Mouse (Mus musculus) adrenal gland, adult 8-10 months (tissue): ENCODE measurements around the gene Pprc1. TPM values are rescaled to one million over a fixed set of nuclear protein-coding genes. Genes with fewer than 3 reads are reported as not detected.
A peak's percentile ranks its signal among the peaks of the same experiment; 100 is the strongest.

Experiments used
- DNase-seq: peaks from one replicate; pipeline ENCODE4 v3.0.0; 2022
- total RNA-seq, 4 experiments: library from RNA; stranded (reverse); gene quantifications; 2 replicates each; pipeline ENCODE4 v1.2.4; 2022

The Pprc1 gene
- total RNA-seq, 4 experiments from 2014 or later, result 27.8 to 37.8 (median 34.3) TPM

DNA sequence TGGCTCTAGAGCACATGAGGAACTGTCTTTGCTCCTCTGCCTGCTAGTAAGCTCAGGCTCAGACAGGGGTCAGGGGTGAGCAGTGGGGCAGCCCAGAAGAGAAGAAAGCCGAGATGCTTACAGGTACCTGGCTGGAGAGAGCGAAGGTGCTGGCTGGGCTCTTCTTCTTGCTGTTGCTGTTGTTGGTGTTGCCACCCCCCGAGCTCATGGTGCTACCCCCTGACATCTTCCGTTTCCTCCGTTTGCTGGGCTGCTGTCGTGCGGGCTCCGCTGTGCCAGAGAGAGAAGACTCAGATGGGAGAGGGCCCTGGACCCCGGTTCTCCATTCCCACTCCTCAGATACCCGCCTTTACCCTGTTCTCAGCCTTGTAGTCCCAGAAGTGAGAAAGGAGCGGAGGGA lies 10.8 kb upstream of the Pprc1 start:
- no peak for DNase-seq

DNA sequence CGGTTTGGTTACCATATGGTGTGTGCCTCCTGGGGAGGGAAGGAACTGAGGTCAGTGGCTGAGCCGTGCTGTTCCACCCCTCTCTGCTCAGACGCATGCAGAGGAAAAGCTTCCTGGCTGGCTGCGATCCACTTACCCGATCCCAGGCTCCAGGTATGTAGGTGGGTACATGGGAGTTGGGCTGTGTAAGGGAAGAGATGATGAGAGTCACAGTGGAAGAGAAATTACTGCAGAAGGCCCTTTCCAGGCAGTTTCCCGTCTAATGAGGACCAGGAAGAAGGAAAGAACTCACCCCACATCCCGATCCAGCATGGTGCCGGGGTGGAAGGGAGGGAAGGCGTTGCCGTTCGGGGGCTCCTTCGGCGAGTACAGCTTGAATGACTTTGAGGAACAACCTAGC lies 8.7 kb upstream of the Pprc1 start:
- DNase-seq, result no peak

DNA sequence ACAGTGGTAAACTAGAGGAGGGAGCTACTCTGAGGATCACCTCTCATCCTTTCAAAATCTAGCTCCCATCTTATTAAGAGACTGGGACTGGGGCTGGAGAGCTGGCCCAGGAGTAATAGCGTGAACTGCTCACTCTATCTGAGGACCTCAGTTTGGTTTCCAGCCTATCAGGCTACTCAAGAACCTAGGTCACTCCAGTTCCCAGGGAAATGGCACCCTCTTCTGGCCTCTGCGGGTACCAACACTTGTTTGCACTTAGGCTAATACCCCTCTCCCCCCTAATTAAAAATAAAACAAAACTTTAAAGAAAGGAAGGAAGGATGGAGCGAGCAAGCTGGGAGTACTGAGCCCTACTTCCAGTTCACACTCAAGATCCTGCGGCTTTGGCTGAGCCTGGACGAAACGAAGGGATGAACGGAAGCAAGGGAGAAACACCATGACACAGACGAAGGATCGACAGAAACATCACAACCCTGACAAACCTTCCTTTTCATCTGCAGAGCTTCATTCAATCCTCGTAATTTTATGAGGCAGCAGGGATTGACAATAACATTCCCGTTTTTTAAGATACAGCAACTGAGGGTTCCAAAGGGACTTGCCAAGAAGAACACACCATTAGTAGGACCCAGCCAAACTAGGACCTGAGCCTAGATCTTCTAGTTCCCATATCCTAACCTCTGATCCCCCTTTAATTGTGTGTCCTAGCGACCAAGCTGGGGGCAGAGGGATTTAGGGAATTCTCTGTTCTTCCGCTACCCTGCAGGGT lies 8.0 kb upstream of the Pprc1 start:
- no peak for DNase-seq

DNA sequence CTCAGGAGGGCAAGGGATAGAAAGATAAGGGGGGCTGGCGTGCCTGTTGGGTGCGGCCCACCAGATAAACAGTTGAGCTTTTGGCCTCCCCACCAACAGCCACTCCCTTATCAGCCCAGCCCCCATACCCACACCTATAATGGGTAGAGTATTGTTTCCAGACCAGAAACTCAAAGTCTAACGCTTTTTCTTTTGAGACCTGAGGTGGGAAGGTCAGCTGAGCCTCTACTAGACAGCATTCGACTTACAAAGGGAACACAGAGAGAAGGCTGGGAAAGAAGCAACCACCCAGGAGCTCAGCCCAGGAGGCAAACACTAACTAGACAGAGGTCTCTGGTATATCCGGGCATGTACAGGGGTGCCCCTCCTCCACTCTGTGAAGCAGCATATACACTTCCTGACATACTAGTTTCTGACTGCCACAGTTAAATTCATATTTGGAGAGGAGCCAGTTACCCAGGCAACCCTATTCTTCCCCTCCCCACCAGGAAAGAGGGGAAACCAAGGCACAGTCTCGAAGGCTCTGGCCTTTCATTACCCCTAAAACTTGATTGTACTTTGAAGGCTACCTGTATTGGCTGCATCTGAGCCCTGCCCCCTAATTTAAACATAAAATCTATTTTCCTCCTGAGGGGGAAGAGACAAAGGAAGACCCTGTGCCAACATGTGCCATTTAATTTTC lies 7.3 kb upstream of the Pprc1 start:
- DNase-seq, result no peak

DNA sequence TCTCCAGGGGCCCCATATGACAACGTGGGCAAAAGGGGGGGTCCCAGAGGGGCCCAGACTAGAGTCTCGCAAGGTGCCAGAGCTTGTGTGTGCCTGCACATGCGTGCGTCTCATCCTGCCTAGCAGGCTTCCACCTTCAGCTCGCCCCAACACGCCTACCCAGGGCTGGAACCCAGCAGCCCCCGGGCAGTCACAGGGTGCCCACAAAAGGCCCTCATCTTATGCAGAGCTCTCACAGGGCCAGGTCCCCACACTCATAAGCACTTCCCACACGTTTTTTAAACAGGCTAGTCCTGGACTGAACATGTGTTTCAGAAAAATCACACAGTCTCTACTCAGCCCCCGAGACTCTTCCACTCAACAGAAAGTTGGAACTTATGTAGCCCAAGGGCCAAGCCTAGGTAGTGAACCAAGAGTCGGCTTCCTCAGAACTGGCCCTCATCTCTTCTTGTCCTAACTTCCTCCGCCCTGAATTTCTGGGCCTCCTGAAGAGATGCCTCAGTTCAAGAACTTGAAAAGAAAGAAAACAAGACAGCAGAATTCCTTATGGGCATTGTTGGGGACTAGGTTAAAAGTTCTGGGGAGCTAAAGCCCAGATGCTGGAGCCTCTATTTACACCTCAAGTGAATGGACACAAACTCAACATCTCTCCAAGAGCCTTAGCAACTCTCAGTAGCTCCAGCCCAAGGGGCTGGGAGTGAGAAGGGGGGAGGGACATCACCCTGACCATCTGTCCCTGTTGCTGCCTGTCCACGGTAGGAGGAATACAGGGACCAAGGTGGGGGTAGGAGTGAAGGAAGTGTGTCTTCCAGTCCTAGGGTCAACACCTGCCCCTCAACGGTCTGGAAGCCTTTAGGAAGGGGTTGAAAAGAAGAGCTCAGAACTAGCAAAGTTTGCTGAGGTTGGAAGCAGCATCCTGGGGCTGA lies 6.5 kb upstream of the Pprc1 start:
- DNase-seq, result no peak

DNA sequence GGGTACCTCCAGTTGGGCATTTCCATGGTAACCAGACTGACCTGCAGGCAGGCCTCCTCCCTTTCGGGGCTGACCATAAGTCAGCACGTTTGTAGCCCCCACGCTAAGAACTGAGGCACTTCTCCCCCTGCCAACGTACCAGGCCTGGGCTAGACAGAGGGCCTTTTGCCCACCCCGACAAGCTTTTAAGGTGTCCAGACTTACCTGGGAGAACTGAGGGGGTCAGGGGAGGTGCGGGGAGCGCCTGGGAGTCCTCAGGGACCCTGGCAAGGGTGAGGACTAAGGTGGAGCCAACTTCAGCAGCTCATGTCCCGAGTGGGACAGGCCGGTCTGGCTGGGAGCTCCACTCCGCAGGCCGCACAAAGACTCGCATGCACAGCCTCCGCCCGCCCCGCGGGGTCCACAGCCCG lies 5.8 kb upstream of the Pprc1 start:
- no peak for DNase-seq

DNA sequence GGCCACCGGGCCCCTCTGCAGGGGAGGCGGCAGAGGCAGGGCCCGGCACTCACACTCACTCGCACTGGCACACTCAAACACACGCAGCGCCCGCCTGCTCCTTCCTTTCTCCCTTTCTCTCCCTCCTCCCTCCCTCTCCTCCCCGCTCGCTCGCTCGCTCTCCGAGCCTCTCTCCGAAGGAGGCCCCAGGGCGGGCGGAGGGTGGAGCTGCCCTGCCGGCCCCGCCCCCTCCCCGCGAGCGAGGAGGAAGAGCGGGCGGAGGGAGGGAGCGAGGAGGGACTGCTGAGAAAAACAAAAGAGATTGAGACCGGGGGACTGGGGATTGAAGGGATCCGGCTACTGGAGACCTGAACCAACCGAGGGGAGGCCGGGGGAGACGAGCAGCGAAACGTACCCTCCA lies 5.2 kb upstream of the Pprc1 start:
- peak; percentile 78 for DNase-seq

DNA sequence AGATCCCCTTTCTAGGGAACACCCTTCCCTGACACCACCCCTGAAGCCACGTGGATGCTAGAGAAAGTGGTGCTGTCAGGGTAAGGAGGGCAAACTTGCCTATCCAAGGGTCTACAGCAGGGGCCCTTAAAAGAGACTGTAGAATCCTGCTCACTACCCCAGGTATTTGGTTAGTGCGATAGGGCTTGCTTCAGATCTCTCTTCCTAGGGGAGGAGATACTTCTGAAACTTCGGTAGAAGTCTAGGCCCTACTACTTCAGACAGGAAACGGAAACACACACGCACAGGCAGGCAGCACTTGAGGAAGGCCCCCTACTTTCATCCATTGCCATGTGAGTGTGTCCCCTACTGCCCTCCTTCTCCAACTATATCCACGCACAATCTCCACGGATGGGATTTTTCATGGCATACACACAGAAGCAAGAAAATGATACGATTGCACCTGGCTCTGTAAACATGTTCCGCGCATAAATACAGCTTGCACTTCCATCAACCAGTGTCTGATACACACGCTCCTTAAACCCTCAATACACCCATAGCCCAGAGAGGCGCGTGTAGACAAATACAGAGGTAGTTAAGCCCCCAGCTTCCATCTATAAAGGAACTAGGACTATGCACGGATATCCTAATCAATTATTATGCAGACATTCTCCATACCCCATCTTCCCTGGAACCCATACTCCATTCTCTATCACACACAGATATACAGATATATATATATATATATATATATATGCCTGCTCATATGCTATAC lies 4.4 kb upstream of the Pprc1 start:
- DNase-seq, result no peak

DNA sequence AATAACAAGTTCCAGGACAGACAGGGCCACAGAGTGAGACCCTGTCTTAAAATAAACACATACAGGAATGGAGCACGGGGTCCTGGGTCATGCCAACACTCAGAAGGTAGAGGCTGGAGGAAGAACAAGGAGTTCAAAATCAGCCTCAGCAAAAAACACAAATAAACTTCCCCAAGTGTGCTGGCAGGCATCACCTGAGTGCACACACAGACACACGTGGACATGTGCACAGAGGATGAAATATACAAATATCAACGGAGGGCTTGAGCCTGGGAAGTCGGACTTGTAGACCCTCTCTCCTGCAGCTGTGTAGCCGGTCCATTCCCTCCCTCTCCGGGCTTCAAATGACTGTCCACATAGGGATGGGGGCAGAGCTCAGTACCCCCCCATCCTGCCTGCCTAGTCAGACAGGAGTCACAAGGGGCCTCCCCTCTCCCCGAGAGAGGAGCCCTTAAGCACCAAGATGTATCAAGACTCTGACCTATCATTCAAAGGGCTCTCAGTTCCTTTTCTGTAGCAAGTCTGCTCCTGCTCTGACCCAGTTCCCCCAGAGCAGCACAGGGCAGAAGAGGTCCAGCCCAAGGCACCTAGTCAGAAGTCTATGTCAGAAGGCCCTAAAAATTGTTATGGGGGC lies 3.3 kb upstream of the Pprc1 start:
- no peak for DNase-seq

DNA sequence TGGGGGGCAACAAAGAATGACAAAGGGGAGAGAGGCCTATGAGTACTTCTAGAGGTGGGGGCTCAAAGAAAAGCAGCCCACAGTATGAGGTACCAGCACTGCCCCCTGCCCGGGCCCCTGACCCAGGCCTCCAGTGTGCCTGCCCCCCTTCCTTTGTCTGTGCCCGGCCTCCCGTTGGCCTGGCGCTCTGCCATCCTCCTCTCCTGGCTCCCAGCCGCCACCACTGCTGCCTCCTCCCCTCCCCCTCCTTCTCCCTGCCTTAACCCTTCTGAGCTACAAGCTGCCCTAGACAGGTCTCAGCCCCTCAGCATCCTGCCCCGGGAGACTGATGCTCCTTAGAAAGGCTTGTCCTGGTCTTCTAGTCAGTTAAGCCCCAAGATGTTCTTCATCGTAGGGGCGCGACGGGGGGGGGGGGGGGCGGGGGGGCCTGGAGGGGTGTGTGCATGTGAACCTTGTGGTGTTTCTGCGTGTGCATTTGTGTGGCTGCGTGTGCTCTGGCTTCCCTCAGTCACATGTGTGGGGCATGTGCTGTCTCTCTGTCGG lies 2.7 kb upstream of the Pprc1 start:
- peak; percentile 85 for DNase-seq

DNA sequence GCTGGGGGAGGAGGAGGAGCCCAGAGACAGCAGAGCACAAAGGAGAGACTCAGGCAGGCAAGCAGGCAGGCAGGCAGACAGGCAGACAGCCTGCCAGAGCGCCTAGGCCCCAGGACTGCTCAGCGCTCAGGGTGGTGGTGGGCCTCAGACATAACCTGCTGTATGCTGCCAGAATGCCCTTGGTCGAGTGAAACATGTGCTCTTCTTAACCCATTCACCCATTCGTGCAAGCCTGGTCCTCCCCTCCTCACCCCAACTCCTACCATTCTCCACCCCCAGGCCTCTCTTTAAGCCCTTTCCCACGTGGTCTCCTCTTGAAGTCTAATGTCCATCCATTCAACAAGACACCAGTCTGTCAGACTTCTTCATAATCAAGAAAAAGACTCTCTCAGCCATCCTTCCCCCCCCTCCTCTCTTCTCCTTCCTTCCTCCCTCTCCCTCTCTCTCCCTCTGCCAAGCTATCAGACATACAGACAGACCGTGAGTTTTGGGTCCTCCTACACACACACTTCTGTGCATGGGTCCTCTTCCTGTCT lies 2.1 kb upstream of the Pprc1 start:
- no peak for DNase-seq

DNA sequence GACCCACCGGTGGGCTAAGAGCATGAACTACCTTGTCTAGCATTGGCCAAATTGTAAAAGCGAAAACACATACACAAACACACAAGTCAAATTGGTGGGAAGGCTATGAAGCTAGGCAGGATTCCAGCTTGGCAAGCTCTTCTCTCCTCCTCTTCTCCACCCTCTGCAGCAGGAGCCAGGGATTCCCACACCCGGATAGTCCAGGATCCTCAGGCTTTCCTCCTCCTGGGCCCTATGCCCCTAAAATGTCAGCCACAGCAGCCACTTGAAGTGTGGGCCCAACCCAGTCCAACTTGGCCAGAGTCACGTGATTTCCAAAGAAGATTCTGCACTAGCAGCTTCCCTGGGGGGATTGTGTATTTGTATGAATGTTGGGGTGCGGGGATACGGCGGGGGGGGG lies 1.3 kb upstream of the Pprc1 start:
- DNase-seq, result no peak

DNA sequence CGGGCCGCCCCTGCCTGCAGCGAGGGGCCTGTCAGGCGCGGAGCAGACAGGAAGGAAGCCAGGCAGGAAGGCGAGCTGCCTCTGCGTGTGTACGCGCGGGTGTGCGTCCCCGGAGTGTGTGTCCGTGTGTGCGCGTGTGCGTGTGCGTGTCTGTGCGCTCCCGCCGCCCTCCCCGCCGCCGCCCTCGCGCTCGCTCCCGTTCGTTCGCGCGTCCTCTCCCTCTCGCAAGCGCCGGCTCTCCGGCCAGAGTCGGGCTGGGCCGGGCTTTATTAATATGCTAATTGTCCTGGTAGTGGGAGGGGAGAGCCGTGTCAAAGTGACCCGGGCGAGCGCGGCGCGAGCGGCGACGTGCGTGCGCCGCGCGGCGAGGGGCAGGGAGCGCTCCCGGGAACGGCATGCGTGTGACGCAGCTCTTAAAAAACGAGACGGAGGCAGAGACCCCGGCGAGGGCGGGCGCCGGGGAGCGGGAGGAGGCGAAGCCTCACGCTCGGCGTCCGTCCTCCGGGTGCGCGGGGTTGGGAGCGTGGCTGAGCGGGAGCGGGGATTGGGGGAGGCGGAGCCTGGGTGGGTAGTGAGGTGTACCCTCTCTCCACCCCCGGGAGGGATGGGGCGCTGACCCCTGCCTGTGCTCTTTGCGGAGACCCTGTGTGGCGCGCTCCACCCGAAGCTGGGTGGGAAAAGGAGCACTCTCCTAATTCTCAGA lies 458 bp downstream of the Pprc1 start, which contains the start of gene Ldb1:
TSS of gene Ldb1 (minus strand) at position 222 of the 703 bp plus-strand sequence.
- peak; percentile 86 for DNase-seq

DNA sequence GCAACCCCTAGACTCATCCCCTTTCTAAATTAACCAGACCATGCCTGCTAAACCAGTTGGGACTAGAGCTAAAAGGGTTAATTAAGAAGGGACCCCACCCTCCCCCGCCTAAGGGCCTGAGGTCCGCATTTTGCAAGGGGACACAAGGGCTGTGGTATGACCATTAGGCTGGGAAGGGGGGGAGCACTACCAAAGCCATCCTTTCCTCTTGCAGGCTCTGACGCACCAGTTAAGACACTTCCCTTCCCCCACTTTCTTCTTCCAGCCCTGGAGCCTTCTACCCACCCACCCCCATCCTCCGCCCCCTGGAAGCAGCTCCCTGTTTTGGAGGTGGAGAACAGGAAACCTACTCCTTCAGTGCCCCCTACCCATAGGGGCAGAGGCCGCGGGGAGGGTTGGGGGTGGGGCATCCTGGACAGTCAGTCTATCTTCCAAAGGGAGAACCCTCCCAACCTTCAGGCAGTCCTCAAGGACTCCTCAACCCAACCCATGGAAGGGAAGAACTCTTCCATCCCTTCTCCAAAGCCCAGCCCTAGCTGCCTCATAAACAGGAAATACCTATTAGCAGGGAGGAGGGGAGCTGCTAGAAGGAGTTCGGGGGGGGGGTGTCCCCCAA lies 1.1 kb downstream of the Pprc1 start:
- DNase-seq, result peak; percentile 68

DNA sequence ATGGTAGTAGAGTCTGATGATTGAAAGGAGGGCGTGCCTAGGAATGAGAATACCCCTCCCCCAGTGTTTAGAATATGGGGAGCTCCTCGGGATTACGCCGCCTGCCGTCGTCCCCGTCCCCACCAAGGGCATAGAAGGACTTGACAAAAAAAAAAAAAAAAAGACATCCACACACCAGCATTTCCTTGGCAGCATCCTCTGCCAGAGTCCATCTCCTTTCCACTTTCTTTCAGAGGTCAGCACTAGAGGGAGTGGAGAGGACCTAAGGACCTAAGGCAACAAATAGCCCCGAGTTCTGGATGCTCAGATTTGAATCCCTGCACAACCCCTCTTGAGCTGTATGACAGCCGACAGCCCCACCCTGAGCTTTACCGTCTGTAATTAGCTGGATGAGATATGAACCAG lies 1.9 kb downstream of the Pprc1 start:
- no peak for DNase-seq

DNA sequence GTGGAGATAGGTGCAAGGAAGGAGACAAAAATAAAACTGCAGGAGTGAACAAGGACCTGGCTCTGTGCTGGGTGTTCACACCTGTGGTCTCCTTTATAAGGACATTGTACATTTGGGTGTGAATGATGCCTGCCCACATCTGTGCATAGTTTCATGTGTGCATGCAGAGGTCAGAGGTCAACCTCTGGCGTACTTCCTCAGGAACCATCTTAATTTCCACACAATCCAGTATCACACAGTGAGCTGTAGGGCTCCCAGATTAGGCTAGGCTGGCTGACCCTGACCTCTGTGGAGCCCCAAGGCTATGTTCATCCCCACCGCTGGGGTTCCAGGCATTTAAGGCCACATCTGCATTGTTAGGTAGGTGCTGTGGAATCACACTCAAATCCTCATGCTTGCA lies 2.7 kb downstream of the Pprc1 start:
- DNase-seq, result no peak

DNA sequence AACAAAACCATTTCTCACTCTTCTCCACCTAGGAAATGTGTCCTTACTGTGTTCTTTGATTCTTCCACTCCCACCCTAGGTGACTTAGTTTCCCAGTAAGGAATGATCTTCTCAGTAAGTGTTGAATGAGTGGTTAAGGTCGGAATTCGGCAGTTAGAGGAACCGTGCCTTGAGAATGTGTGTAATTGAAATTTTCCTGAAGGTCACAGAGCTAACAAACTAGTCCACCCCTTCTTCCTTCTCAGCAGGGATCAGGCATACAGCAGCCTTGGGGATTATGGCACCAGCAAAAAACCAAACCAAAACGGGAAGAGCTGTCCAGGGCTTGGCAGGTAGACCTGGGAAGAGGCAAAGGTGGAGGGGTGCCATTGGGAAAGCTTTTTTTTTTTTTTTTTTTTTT lies 4.4 kb downstream of the Pprc1 start:
- DNase-seq, result no peak

DNA sequence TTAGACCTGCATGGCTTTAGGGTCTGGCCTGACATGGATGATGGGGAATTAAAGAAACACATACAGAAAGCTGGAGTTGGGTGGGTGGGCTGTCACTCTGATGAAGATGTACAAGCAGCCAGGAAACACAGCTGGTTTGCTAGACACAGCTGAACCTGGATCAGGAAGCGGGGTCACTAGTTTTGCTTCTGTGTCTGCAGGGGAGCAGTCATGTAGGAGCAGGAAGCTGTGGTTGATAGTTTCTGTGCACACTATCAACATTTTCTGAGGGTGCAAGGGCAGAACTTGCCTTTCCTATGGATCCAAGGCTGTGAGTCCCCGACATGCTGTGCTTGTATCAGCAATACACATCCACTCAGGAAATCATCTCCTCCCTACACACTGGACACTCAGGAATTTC lies 5.8 kb downstream of the Pprc1 start:
- no peak for DNase-seq

DNA sequence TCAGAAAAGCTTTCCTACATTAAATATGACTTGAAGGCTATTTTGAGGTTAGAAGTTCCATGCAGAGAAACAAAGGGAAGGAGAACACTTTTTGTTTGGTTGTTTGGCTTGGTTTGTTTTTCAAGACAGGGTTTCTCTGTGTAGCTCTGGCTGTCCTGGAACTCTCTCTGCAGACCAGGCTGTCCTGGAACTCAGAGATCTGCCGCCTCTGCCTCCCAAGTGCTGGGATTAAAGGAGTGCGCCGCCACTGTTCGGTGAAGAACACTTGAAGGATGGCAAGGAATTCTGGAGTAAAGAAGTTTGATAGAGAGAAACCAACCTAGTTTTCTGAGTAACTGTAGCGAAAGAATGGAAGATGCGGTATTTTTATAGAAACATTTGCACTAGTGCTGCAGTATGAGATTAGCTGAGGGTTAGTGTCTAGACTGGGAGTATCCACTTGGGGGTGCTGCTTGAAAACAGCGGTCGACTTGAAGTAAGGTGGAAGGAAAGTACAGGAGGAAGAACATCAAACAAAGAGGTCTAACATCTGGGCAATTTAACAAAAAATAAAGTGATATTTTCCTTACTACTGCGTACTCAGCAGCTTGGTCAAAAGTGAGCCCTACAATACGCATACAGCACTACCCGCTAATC lies 11.2 kb downstream of the Pprc1 start:
- DNase-seq, result no peak
